Mouse (Mus musculus) liver, adult 2 months (tissue): ENCODE data around the gene Isoc2b. TPM values are rescaled to one million over a fixed set of nuclear protein-coding genes. Genes with fewer than 3 reads are reported as not detected.
"Not testable (repeated sequence)": the region's sequence is repeated elsewhere in the genome, so short reads cannot be mapped to it uniquely, and the experiment has no call there.

Source experiments
- DNase-seq: peaks from one replicate; pipeline ENCODE4 v3.0.0-alpha.2; 2011; ENCODE audit warnings: low read depth, low spot score; ENCODE audit errors: extremely low read depth
- H3K27ac ChIP-seq: fragments of 200-500 bp; replicated peaks from 2 replicates; pipeline ENCODE4 v1.5.1; 2012; ENCODE audit warnings: low read depth, mild to moderate bottlenecking, control low read depth, inconsistent platforms, low read length; ENCODE audit not compliant: insufficient read depth
- H3K27me3 ChIP-seq: fragments of 200-500 bp; 2 replicates; pipeline ENCODE4 v1.6.1; 2012; ENCODE audit warnings: mild to moderate bottlenecking, moderate library complexity, low read length, inconsistent platforms; ENCODE audit not compliant: control insufficient read depth, insufficient read depth
- H3K36me3 ChIP-seq: fragments of 200-500 bp; 2 replicates; pipeline ENCODE4 v1.6.1; 2012; ENCODE audit warnings: low read length, inconsistent platforms; ENCODE audit not compliant: control insufficient read depth, insufficient read depth
- H3K4me1 ChIP-seq: fragments of 200-500 bp; 2 replicates; pipeline ENCODE4 v1.6.1; 2011; ENCODE audit warnings: low read length; ENCODE audit not compliant: control insufficient read depth, insufficient read depth
- H3K4me3 ChIP-seq: fragments of 200-500 bp; 2 replicates; pipeline ENCODE4 v1.5.1; 2011; ENCODE audit warnings: low read depth, mild to moderate bottlenecking, control low read depth, low read length, moderate library complexity; ENCODE audit not compliant: insufficient read depth
- H3K79me2 ChIP-seq: fragments of 200-500 bp; 2 replicates; pipeline ENCODE4 v1.6.1; 2012; ENCODE audit warnings: inconsistent platforms, mild to moderate bottlenecking, low read length, moderate library complexity; ENCODE audit not compliant: control insufficient read depth, insufficient read depth
- H3K9ac ChIP-seq: fragments of 200-500 bp; 2 replicates; pipeline ENCODE4 v1.6.1; 2012; ENCODE audit warnings: low read depth, mild to moderate bottlenecking, control low read depth, inconsistent platforms, low read length
- CTCF ChIP-seq: fragments of 200-500 bp; IDR thresholded peaks from 2 replicates; pipeline ENCODE4 v1.5.1; 2011; ENCODE audit warnings: low read depth, low read length, control low read depth
- POLR2A ChIP-seq: fragments of 200-500 bp; IDR thresholded peaks from 2 replicates; pipeline ENCODE4 v1.6.1; 2011; ENCODE audit warnings: low read length, control low read depth; ENCODE audit not compliant: insufficient read depth; ENCODE audit errors: extremely low read depth
- WGBS: fragments of 180-500 bp; shearing (Covaris S2); methylation state at CpG from one replicate; pipeline ENCODE4 v1.1.7; 2018; 5-methylcytosine and 5-hydroxymethylcytosine counted together
- polyA plus RNA-seq: library from polyadenylated mRNA; depleted of rRNA; stranded (reverse); fragments of >200 nt; gene quantifications from 2 replicates; pipeline ENCODE4 v1.2.3, GENCODE M21; 2012
- total RNA-seq: library from RNA; depleted of rRNA; stranded (reverse); fragments of >200 nt; gene quantifications from 2 replicates; pipeline ENCODE4 v1.2.3, GENCODE M21; 2014

The Isoc2b gene
- total and polyA plus RNA-seq, 2 experiments: 34.6 to 40.2 TPM

DNA sequence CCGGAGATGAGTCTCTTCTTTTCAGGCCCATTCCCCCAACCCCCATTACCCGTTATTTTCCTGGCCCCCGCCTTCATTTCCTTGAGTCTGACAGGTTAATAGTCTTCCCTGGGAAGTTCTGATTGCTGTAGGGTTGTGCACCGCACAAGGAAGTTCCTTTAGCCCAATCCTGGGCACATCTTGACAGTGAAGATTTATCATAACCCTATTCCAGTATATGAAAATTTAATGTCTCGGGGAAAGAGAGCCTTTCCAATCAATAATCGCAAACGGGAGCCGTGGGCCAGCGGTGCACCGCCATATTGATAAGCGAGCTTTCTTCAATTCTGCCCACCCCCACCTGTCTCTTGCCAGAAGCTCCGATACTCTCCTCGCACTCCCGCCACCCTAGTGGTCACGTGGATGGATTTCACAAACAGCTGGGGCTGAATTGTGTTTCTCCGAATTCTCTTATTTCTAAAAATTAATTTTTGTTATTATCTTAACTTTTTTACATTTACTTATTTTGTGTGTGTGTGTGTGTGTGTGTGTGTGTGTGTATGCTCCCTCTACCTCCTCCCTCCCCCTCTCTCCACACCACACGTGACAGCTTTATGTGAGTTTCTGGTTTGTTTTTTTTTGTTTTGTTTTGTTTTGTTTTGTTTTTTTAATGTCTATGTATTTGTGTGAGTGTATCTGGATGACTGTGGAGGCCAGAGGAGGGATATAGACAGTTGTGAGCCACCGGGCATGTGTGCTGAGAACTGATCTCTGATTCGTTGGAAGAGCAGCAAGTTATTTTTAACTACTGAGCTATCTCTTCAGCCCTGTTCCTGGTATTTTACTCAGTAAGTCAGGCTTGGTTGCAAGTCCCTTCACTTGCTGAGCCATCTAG, 29.8 kb upstream of the Isoc2b start:
- Histone ChIP-seq H3K4me3 (peak overlapping the region; percentile 37), H3K36me3 (no peaks in the 10 kb centered on the region), H3K27ac (no peak overlapping the region; the same call in 1 of the 2 replicates), H3K27me3 (no peaks in the 10 kb centered on the region), H3K4me1 (0 out of 2 replicates have a peak, but pooled peaks cover 4% of the 10 kb centered on the region), H3K9ac (peak overlapping the region; percentile 51), H3K79me2 (no peaks in the 10 kb centered on the region)
- TF ChIP-seq CTCF (no peak), POLR2A (no peak)
- peak; percentile 42 for DNase-seq
- 6% methylated on average over 19 of the region's 19 CpGs for WGBS

DNA sequence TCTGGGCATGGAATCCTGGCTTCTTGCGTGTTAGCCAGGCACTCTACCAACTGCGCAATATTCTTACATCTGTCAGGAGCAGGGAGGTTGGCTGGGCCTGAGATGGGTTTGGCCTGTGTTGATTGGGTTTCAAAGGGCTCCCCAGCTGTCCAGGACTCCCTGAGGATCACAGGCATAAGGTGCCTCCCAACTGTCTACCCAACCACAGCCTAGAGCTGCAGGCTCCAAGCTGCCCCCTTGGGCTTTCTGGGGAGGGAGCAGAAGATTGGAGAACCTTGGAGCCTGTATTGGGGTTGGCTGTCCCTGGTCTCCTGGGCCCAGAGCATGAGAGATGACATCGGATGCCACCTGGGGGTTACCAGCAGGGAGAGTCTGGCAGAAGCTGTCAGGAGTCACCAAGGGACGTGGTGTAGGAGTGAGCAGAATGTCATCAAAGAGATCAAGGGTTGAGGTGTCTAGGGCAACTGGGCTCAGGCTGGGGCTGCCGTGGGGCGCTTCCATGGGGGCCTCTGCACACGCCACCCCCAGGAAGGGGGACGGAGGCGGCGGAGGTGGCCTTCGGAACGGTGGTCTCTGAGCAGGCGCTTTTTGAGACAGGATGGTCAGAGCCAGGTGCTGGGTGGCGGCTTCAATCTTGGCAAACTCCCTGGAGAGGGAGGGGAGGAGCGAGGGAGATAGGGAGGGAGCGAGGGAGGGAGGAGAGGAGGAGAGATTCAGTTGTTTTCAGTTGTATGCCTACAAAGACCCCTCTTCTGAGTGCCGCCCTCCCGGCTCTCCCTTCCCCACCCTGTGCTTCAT, 29.0 kb upstream of the Isoc2b start:
- Histone ChIP-seq H3K9ac (peak overlapping the region; percentile 51; the same call in 1 of the 2 replicates), H3K79me2 (no peaks in the 10 kb centered on the region), H3K4me3 (peak overlapping the region; percentile 10; the same call in 1 of the 2 replicates), H3K27me3 (no peaks in the 10 kb centered on the region), H3K36me3 (no peaks in the 10 kb centered on the region), H3K4me1 (0 out of 2 replicates have a peak, but pooled peaks cover 4% of the 10 kb centered on the region), H3K27ac (no peak overlapping the region; the same call in 1 of the 2 replicates)
- TF ChIP-seq CTCF (no peak), POLR2A (no peak)
- 30% methylated on average over 16 of the region's 18 CpGs for WGBS
- DNase-seq: no peak

DNA sequence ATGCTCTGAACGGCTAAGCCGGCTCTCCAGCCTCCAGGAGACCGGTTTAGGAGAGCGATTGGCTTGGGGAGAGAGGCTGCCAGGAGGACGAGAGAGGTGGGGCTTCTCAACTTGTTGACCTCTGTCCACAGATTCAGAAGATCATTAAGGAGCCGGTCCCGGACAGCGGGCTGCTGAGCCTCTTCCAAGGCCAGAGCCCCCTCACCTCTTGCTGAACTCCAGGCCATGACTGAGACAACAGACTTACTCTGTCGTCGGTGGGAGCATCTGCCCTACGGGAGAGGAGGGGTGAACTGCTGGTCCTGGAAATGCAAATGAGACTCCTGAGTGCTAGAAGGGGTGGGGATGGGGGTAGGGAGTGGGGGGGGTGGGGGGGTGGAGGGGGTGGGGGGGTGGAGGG, 25.1 kb upstream of the Isoc2b start:
- no peak overlapping the region for H3K9ac ChIP-seq
- DNase-seq: no peak
- H3K27ac ChIP-seq: no peak overlapping the region
- H3K4me1 ChIP-seq: 0 out of 2 replicates have a peak, but pooled peaks cover under 1% of the 10 kb centered on the region
- H3K4me3 ChIP-seq: no peak overlapping the region
- TF ChIP-seq POLR2A (no peak), CTCF (no peak)
- no peaks in the 10 kb centered on the region for H3K79me2 ChIP-seq
- H3K27me3 ChIP-seq: no peaks in the 10 kb centered on the region
- H3K36me3 ChIP-seq: no peaks in the 10 kb centered on the region; the same call in 1 of the 2 replicates
- WGBS: 82% methylated on average over 11 of the region's 11 CpGs

DNA sequence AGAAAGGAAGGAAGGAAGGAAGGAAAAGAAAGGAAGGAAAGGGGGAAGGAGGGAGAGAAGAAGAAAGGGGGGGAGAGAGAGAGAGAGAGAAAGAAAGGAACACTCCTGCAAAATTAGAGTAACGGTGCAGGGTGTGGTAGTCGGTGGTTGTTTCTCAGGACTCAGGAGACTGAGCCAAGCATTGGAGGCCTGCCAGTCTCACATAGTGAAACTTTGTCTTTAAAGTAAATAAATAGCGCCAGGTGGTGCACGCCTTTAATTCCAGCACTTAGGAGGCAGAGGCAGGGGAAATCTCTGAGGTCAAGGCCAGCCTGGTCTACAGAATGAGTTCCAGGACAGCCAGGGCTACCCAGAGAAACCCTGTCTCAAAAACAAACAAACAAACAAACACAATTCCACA, 16.6 kb upstream of the Isoc2b start:
- H3K4me1 ChIP-seq: peaks cover 3% of the 10 kb centered on the region
- WGBS: 11% methylated on average over 4 of the region's 4 CpGs
- no peak overlapping the region for H3K4me3 ChIP-seq
- no peak for TF ChIP-seq POLR2A
- no peak for TF ChIP-seq CTCF
- H3K36me3 ChIP-seq: peaks cover 4% of the 10 kb centered on the region; the same call in 1 of the 2 replicates
- H3K27ac ChIP-seq: no peak overlapping the region
- peak; percentile 71 for DNase-seq
- H3K9ac ChIP-seq: no peak overlapping the region
- H3K27me3 ChIP-seq: no peaks in the 10 kb centered on the region
- H3K79me2 ChIP-seq: peaks cover 7% of the 10 kb centered on the region; the same call in 1 of the 2 replicates

DNA sequence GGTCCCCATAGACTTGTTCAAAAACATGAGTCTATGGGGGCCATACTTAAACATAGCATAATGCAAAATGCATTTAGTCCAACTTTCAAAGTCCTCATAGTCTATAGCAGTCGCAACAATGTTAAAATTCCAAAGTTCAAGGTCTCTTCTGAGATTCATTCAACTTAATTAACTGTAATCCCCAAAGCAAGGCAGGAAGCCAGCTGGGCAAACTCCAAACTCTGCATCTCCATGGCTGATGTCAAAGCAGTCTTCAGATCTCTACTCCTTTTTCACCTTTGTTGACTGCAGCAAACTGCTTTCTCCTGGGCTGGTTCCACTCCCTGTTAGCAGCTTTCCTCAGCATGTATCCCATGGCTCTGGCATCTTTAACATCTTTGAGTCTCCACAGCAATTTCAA, 9.0 kb upstream of the Isoc2b start:
- DNase-seq, H3K27ac ChIP-seq, H3K4me3 ChIP-seq, H3K9ac ChIP-seq, H3K27me3 ChIP-seq, H3K36me3 ChIP-seq: not testable (repeated sequence)
- Histone ChIP-seq H3K4me1 (peaks cover 10% of the 10 kb centered on the region), H3K79me2 (peaks cover 17% of the 10 kb centered on the region; the same call in 1 of the 2 replicates)
- 21% methylated on average over 1 of the region's 1 CpGs for WGBS
